Mouse (Mus musculus): ENCODE data around the gene AI464131. TPM values are rescaled to one million over a fixed set of nuclear protein-coding genes. Genes with fewer than 3 reads are reported as not detected.

AI464131 gene
- polyA plus RNA-seq, 2 experiments = 0.44 to 0.62 TPM

GRCm38 (mm10) chr4:41494378-41494777, 8.5 kb downstream of the AI464131 start:
- Histone ChIP-seq H3K27me3 (ENCODE audit: control insufficient read depth, insufficient read depth, low read length) (peaks cover 35% of the 10 kb centered on the region), H3K4me1 (replicated peaks; ENCODE audit: control insufficient read depth in 2 of 2, insufficient read depth in 2 of 2, low read length in 1 of 2) (peaks cover 0 to 12% of the 10 kb centered on the region in 2 experiments; a peak in 2 of 4 replicates), H3K4me2 (ENCODE audit: low read depth) (no peak overlapping the region), H3K9ac (replicated peaks) (no peak overlapping the region), H3K36me3 (replicated peaks; ENCODE audit: control insufficient read depth, insufficient read depth, low read depth) (no peaks in the 10 kb centered on the region), H3K4me3 (ENCODE audit: insufficient read depth in 1 of 2, low read depth in 2 of 2, low read length in 2 of 2) (no peak overlapping the region), H3K9me3 (ENCODE audit: control insufficient read depth, low read length) (no peaks in the 10 kb centered on the region), H3K27ac (no peak overlapping the region)
- no peak for TF ChIP-seq CTCF (IDR thresholded peaks at IDR 0.05; ENCODE audit: low read depth)
- TF ChIP-seq EP300 (IDR thresholded peaks at IDR 0.05; ENCODE audit: low read depth) = no peak
- ATAC-seq (ENCODE audit: insufficient read depth) (peak; percentile 45; the same call in 1 of the 2 replicates), DNase-seq (ENCODE audit: low read depth in 3 of 3, low spot score in 3 of 3) (no peak)
- WGBS (ENCODE audit: insufficient replicate concordance) = 23% methylated on average over 3 of the region's 3 CpGs

GRCm38 (mm10) chr4:41493464-41494116, 9.3 kb downstream of the AI464131 start:
- H3K9ac ChIP-seq (replicated peaks) = no peak overlapping the region
- DNase-seq (ENCODE audit: low read depth in 3 of 3, low spot score in 3 of 3) (no peak), ATAC-seq (ENCODE audit: insufficient read depth) (no peak)
- H3K27ac ChIP-seq = no peak overlapping the region
- H3K9me3 ChIP-seq (ENCODE audit: control insufficient read depth, low read length) = no peaks in the 10 kb centered on the region
- H3K4me2 ChIP-seq (ENCODE audit: low read depth) = no peak overlapping the region
- 53% methylated on average over 3 of the region's 3 CpGs for WGBS (ENCODE audit: insufficient replicate concordance)
- H3K4me3 ChIP-seq (ENCODE audit: insufficient read depth in 1 of 2, low read depth in 2 of 2, low read length in 2 of 2) = no peak overlapping the region
- peaks cover 0 to 12% of the 10 kb centered on the region in 2 experiments; a peak in 2 of 4 replicates for H3K4me1 ChIP-seq (replicated peaks; ENCODE audit: control insufficient read depth in 2 of 2, insufficient read depth in 2 of 2, low read length in 1 of 2)
- TF ChIP-seq EP300 (IDR thresholded peaks at IDR 0.05; ENCODE audit: low read depth) (no peak), CTCF (IDR thresholded peaks at IDR 0.05; ENCODE audit: low read depth) (no peak)
- H3K36me3 ChIP-seq (replicated peaks; ENCODE audit: control insufficient read depth, insufficient read depth, low read depth) = no peaks in the 10 kb centered on the region
- peaks cover 28% of the 10 kb centered on the region for H3K27me3 ChIP-seq (ENCODE audit: control insufficient read depth, insufficient read depth, low read length)

GRCm38 (mm10) chr4:41492951-41493350, 9.9 kb downstream of the AI464131 start:
- Histone ChIP-seq H3K9me3 (ENCODE audit: control insufficient read depth, low read length) (no peaks in the 10 kb centered on the region), H3K4me2 (ENCODE audit: low read depth) (no peak overlapping the region)
- WGBS (ENCODE audit: insufficient replicate concordance) = 55% methylated on average over 7 of the region's 7 CpGs

GRCm38 (mm10) chr4:41481601-41482017, 21.3 kb downstream of the AI464131 start:
- ATAC-seq (ENCODE audit: insufficient read depth) = no peak
- Histone ChIP-seq H3K9ac (replicated peaks) (no peak overlapping the region), H3K4me1 (replicated peaks; ENCODE audit: control insufficient read depth in 2 of 2, insufficient read depth in 2 of 2, low read length in 1 of 2) (no peaks in the 10 kb centered on the region), H3K36me3 (replicated peaks; ENCODE audit: control insufficient read depth, insufficient read depth, low read depth) (no peaks in the 10 kb centered on the region), H3K27me3 (ENCODE audit: control insufficient read depth, insufficient read depth, low read length) (no peaks in the 10 kb centered on the region), H3K9me3 (ENCODE audit: control insufficient read depth, low read length) (no peaks in the 10 kb centered on the region), H3K4me2 (ENCODE audit: low read depth) (no peak overlapping the region), H3K4me3 (ENCODE audit: insufficient read depth in 1 of 2, low read depth in 2 of 2, low read length in 2 of 2) (no peak overlapping the region), H3K27ac (no peak overlapping the region)
- no peak for DNase-seq (ENCODE audit: low read depth in 3 of 3, low spot score in 3 of 3)
- TF ChIP-seq CTCF (IDR thresholded peaks at IDR 0.05; ENCODE audit: low read depth) = no peak
- no peak for TF ChIP-seq EP300 (IDR thresholded peaks at IDR 0.05; ENCODE audit: low read depth)
- whole genome bisulfite sequencing (ENCODE audit: insufficient replicate concordance) = 67% methylated on average over 6 of the region's 6 CpGs

More at GRCm38 (mm10) chr4:41492951-41493350, 9.9 kb downstream of the AI464131 start:
- no peak for ATAC-seq (ENCODE audit: insufficient read depth)
- H3K27me3 ChIP-seq (ENCODE audit: control insufficient read depth, insufficient read depth, low read length) = peaks cover 21% of the 10 kb centered on the region
- H3K4me3 ChIP-seq (ENCODE audit: insufficient read depth in 1 of 2, low read depth in 2 of 2, low read length in 2 of 2) = no peak overlapping the region
- TF ChIP-seq EP300 (IDR thresholded peaks at IDR 0.05; ENCODE audit: low read depth) (no peak), CTCF (IDR thresholded peaks at IDR 0.05; ENCODE audit: low read depth) (no peak)
- H3K27ac ChIP-seq = no peak overlapping the region
- no peak overlapping the region for H3K9ac ChIP-seq (replicated peaks)
- H3K4me1 ChIP-seq (replicated peaks; ENCODE audit: control insufficient read depth in 2 of 2, insufficient read depth in 2 of 2, low read length in 1 of 2) = peaks cover 0 to 12% of the 10 kb centered on the region in 2 experiments; a peak in 2 of 4 replicates
- no peak for DNase-seq (ENCODE audit: low read depth in 3 of 3, low spot score in 3 of 3)
- H3K36me3 ChIP-seq (replicated peaks; ENCODE audit: control insufficient read depth, insufficient read depth, low read depth) = no peaks in the 10 kb centered on the region

GRCm38 (mm10) chr4:41480254-41480653, 22.6 kb downstream of the AI464131 start:
- Histone ChIP-seq H3K9ac (replicated peaks) (no peak overlapping the region), H3K4me3 (ENCODE audit: insufficient read depth in 1 of 2, low read depth in 2 of 2, low read length in 2 of 2) (no peak overlapping the region), H3K4me1 (replicated peaks; ENCODE audit: control insufficient read depth in 2 of 2, insufficient read depth in 2 of 2, low read length in 1 of 2) (no peaks in the 10 kb centered on the region), H3K9me3 (ENCODE audit: control insufficient read depth, low read length) (no peaks in the 10 kb centered on the region), H3K36me3 (replicated peaks; ENCODE audit: control insufficient read depth, insufficient read depth, low read depth) (no peaks in the 10 kb centered on the region), H3K27me3 (ENCODE audit: control insufficient read depth, insufficient read depth, low read length) (no peaks in the 10 kb centered on the region), H3K27ac (no peak overlapping the region), H3K4me2 (ENCODE audit: low read depth) (no peak overlapping the region)
- ATAC-seq (ENCODE audit: insufficient read depth) (no peak), DNase-seq (ENCODE audit: low read depth in 3 of 3, low spot score in 3 of 3) (no peak)
- TF ChIP-seq EP300 (IDR thresholded peaks at IDR 0.05; ENCODE audit: low read depth) (no peak), CTCF (IDR thresholded peaks at IDR 0.05; ENCODE audit: low read depth) (no peak)
- WGBS (ENCODE audit: insufficient replicate concordance) = 63% methylated on average over 8 of the region's 8 CpGs

Measured in liver, embryonic 14.5 days (tissue).